Mouse (Mus musculus) bone marrow, adult 2 months (tissue): ENCODE measurements around the gene Glcci1.

Experiments used
- CTCF ChIP-seq: fragments of 200-500 bp; IDR thresholded peaks from 2 replicates; pipeline ENCODE4 v1.5.1; 2011; ENCODE audit warnings: low read length, control low read depth; ENCODE audit not compliant: control insufficient read depth, insufficient read depth
- POLR2A ChIP-seq: fragments of 200-500 bp; IDR thresholded peaks from 2 replicates; pipeline ENCODE4 v1.6.1; 2011; ENCODE audit warnings: low read depth, mild to moderate bottlenecking, control low read depth, low read length, borderline replicate concordance; ENCODE audit not compliant: control insufficient read depth

GRCm38 (mm10) chr6:8474820-8475219 is 34.6 kb upstream of the Glcci1 start:
- TF ChIP-seq CTCF (no peak), POLR2A (no peak)
